Mouse (Mus musculus): ENCODE data around the gene Msx2.

Gene Msx2

DNA sequence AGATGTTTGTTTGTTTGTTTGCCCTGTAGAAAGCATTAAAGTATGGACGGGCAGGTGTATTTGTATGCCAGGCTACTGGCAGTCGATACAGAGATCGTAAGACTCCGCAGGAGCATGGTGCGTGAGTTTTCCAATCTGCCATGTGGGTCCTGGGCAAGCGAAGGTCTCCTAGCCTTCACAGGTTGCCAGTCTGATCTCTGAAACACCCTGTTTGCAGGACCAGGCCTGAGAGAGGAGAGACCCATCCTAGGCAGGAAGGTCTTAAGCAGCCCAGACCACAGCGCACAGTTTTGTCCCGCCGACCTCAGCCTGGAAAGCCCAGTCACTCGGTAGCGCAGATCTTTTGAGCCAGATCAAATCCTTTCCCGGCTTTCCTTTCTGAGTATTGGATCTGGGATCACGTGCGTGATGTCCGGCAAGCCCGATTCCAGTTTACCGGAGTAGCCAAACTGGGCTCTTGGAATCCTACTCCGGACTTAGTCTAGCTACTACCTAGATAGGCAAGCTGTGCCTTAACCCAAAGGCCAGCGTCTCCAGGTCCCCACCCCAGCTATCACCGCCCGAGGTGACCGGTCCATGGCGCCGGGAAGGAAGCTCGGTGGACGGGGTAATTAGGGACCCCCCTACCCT lies 7.6 kb downstream of the Msx2 start:
- DNase-seq (ENCODE audit: low spot score): no peak

DNA sequence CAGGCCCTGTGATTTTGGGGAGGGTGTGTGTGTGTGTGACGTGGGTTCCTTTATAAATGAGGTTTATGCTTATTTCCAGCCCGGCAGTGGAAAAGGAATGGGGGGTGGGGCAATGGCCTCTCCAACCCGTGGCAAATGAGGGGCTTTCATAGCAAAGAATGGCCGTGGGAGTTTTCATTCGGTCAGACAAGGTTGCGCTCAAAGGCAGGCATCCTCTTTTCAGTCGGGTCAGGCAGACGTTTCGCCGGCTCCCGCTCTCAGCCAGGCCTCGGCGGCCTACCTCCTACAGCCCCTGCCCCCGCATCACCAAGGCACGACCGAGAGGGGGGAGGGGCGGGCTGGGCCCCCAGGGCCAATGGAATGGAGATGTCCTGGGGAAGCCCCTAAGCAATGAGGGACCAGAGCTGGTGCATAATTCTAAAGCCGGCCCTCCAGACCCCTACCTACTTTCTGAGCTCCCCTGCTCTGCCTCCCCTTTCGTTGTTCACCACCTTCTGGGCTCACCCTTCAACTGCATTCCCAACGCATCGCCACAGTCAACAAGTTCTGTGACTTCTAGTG lies 8.4 kb downstream of the Msx2 start:
- no peak for DNase-seq (ENCODE audit: low spot score)

DNA sequence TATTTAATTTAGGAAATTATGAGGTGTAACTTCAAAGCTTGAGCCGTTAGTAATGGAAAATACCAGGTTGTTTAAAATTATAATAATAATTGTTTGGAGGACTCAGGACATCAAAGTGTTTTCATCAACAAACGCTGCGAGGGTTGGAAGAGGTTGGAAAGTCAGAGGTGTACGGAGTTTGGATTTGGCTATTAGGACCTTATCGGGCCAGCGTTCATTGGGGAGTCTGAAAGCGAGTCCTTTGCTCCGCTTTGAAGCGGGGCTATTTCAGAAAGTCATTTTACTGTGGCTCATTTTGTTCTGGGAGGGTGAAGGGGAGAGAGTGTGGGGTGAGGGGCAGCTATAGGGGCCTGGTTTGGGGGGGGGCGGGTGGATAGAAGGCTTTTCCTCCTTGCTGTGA lies 8.9 kb downstream of the Msx2 start:
- no peak for DNase-seq (ENCODE audit: low spot score)

DNA sequence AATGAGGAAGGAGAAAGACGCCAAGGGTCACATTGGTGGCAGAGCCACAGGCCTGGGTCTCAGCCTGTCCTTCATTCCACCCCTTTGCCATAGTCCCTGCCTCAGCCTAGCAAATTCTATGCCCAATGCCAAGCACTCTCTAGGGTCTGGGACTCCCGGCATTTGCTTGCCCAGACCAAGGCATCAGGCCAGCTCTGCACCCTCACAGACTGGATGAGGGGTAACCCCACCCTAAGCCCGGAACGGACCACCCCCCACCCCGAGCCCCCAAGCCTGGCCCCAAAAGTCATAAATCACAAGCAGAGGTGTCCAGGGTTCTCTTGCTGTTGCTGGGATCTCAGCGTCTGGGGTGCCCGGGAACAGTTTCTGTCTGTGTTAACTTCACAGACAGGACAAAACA lies 9.8 kb downstream of the Msx2 start:
- no peak for DNase-seq (ENCODE audit: low spot score)

DNA sequence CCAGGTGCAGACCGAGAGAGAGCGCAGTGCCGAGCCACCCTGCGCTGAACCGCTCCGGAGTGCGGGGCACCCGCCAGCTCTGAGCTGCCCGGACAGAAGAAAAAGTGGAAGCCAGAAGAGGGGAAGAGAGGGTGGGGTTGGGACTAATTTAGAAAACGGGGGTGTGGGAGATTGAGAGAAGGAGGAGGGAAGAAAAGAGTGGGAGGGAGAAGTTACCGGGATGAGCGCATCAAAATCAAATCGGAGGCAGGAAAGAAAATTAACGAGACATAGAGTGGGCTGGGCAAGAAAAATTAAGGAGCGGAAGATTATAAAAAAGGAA lies 10.3 kb downstream of the Msx2 start:
- DNase-seq (ENCODE audit: low spot score): no peak

DNA sequence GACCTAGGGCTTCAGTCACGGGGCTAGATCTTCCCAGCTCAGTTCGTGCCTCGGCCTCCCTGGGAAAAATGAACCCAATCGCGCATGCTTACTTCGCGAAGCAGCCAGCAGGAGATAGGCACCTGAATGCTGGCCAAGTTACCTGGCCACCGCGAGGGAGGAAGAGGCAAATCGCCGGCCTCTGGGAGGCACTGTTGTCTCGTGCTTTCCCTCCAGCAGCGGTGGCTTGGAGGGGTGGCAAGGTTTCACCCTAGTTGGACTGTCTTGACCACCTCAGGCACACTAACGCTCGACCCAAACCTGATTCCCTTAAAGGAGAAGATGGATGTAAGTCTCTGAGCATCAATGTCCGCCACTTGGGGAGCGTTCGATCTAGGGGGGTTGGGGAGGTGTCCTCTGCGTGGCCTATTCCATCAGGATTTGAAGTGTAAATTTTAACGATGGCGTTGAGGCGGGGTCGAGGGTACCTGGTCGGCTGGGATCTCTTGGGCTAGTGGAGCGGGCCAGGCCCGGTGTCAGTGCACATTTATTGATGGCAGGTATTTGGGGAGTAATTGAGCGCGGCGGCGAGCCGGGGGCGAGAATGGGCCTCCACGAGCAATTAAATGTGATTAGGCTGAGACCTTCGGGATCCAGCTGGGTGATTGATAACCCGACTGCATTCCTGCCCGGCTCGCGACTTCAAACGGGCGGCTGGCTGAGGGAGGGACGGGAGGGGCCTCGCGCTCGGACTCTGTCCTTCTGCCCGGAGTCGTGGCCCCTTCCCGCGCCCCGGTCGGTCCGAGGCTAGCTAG lies 10.8 kb downstream of the Msx2 start:
- DNase-seq (ENCODE audit: low spot score): no peak

DNA sequence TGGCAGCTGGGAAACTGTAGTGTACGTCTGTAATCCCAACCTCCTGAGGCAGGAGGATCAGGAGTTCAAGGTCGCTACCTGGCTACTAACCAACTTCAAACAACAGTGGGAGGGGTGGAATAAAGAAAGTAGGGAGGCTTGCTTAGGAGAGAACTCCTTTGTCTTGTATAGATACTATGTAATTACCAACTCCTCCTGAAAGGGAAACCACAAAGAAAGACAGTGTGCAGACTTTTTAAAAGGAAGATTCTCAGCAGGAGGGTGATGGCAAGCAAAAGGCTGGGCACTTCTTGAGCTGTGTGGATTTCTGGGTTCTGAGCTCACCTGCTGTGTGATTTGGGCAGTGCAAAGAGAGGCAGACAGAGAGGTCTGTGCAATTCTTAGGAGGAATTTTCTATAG lies 11.5 kb downstream of the Msx2 start:
- DNase-seq (ENCODE audit: low spot score): no peak

DNA sequence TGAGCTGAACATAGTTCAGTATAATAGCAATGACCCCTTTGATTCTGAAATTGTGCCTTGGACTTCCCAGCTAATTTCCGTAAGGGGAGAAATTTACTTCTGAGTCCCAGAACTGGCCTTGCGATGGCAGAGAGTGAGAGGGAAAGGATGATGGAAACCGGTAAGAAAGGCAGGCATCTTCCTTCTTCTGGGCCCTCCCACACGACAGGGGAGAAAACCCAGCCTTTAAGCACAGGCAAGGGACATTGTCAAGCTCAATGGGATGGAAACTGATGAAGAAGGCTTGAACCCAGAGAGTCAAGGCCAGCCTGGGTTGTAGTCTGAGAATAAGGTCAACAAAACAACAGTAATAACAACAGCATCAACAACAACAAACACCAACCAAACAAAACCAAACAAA lies 14.1 kb downstream of the Msx2 start:
- DNase-seq (ENCODE audit: low spot score): no peak

DNA sequence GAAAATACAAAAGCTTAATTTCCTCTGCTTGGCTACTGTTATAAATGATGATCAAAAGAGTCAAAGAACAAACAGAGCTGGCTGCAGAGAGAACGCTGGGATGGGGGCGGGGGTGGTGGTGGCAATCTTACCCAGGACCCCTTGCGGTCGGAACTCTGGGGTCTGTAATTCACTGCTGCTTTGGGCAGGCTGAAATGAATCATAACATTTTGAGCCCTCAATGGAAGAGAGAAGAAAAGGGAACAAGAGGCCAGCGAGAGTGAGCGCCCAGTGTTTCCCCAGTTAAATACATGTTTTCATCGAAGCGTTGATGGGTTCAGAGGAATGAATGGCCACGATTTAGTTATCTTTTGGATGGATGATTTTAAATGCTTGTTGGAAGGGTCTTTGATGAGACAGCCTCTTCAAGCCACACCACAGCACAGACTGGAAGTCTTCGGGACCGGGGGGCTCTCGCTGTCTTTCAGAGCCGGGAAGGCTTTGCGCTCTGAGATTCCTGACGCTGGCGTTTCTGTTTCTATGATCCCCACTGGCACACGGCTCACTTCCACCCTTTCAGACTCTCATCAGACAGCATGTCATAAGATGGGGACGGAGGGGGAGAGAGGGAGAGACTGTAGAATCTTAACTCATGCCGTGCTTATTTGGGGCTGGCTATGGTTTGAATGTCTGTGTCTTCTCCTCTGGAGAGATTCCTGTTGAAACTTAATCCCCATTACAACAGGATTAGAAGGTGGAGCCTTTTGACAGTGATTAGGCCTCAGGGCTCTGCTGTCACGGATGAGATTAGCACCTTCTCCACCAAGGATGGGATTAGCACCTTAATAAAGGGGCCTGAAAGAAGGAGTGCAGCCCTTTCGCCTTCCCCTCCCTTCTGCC lies 17.8 kb downstream of the Msx2 start:
- no peak for DNase-seq (ENCODE audit: low spot score)

DNA sequence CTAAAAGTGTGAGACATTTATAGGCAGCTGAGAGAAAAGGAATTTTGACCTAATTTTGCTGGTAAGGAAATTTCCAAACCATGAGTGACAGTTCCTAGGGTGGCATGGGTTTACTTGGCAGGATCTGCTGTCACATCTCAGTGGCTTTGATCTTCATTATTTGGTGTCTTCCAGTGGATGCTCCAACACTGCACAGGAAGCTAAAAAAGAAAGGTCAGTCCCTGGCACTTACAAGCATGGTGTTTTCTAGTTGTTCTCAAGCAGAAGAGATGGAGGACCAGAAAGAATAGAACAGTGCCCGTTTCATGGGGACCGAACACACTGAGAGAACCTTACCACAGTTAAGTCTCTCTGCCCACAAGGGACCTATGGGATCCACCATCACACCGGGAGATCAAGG lies 18.9 kb downstream of the Msx2 start:
- no peak for DNase-seq (ENCODE audit: low spot score)

DNA sequence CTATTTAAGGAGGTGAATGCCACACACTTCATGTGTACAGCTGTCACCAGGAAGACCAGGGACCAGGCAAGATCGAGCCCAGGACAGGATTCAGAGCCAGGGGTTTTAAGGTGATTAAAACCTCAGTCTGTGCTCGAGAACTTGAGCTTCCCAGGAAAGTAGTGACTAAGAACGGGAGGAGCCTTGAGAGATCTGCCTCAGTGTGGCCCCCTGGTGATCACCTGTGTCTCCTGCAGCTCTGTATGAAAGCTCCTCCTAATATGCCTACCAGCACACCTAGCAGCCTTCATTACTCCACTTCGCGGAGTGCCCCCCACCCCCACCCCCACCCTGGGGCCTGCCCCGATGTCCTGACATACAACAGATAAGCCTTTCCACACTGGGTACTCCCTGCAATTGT lies 25.3 kb downstream of the Msx2 start:
- no peak for DNase-seq (ENCODE audit: low spot score)

DNA sequence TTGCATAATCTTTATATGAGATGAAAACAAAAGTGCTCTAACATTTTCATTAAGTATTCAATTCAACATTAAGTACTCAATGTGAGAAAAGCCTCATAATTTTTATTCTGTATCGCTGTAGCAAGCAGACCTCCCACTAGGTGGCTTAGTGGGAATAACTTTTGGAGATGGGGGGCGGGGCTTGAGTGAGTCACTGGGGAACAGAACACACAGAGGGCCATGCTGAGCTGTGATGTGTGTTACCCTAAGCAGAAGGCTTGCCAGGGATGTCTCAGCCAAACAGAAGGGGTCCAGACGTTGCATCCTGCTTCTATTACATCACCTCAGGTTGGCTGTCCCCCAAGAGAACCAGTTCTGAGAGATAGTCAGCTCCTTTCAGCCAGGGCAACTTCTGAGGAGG lies 29.3 kb downstream of the Msx2 start:
- DNase-seq (ENCODE audit: low spot score): no peak

DNA sequence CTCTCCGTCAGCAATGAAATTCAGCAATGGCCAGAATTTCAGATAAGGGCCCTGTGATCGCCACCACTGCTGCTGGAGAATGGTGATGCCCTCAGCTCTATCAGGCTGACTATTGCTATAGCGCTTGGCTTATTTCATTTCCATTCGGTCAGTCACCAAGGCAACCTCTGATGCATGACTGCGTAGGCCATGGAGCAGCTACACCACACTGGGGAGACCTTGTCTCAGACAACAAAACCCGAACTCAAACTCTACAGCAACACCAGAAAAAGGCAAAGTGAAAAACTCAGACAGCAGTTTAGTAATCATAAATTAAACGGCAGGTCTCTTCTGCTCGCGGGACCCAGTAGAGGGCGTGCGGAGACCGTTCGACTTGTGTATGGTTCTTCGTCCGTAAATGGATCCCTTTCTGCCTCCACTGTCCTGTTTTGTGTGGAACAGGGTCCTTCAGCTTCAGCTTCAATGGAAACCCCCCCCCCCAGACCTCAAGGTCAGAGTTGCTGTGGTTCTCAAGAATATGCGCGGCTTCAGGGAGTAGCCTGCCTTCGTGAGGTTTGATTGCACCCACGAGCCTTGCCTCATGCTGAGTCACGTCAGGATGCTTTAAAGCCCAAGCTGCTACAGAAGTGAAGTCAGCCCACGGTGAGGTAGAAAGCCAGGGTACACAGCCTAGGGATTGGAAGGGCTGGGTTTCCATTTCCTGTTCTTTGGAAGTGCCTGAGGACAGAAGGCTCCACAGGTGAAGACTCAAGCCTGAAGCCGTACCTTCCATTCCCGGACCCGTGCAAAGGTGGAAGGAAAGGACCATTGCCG lies 30.5 kb downstream of the Msx2 start:
- DNase-seq (ENCODE audit: low spot score): no peak

DNA sequence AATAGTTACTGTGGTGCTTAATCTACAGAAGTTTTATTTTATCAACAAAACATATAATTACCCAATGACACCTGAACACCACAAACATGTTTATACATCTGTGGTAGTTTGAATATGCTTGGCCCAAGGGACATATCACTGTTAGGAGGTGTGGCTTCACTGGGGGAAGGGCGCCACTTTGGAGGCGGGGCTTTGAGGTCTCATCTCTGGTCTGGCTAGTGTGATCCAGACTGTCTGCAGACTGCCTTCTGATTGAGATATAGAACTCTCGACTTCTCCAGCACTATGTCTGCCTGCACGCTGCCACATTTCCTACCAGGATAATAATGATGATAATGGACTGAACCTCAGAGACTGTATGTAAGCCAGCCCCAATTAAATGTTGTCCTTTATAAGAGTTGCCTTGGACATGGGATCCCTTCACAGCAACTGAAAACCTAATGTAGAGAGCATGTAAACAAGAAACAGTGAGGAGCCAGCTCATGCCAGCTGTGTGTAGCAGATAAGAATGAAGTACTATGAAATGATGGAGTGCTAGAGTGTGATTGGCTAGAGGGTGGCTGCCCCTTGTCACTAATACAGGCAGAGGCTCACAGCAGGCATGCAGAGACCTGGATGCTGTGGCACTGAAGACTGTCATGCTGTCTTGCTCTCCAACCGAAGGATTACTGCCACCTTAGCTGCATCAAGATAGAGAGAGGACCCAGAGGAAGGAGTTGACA lies 31.4 kb downstream of the Msx2 start:
- DNase-seq (ENCODE audit: low spot score): no peak

DNA sequence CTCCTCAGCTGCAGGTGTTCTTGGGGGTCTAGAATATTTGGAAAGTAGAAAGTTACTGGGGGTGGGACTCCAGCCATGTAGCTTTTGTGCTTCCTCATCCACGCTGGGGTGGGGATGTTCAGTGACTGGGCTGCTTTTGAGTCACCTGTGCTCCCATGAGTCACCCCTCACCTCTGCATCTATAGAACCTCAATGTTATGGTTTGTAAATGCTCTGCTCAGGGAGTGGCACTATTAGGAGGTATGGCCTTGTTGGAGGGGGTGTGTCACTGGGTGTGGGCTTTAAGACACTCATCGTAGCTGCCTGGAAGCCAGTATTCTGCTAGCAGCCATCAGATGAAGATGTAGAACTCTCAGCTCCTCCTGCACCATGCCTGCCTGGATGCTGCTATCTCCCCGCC lies 32.9 kb downstream of the Msx2 start:
- no peak for DNase-seq (ENCODE audit: low spot score)

DNA sequence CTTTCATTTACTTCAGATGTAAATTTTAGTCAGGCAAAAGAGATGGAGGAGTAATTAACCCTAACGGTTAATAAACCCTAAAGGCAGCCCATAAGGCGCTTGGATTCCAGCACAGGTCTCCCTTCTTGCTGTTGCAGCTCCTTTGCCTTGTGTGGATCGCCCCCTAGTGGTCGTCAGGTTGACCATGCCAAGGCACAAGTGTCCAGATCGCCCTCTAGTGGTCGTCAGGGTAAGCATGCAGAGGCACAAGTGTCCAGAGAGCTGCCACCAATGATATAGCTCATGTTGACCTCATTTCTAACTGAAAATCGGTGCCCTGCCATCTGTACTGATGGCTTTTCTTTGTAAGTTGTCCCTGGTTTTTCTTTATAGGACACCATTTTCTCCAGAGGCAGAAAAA lies 46.4 kb downstream of the Msx2 start:
- peak; percentile 67 for DNase-seq (ENCODE audit: low spot score)

DNA sequence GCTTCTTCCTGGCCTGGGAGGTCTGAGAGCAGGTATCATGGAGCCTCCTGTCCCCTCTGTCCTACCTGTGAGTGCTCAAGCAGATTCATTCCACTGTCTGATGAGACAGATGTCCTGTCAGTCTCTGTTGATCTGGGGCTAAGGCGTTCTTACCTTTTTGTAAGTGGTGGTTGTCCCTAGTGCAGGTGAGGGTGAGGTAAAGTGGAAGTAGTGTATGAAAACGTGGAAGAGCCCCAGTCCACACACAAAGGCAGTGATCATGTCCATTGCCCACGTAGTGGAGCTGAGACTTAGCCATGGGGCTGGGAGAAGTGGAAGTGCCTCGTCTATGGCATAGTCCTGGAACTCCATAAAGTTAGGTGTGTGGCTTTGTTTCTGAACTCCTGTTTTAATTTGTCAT lies 51.7 kb downstream of the Msx2 start:
- no peak for DNase-seq (ENCODE audit: low spot score)

DNA sequence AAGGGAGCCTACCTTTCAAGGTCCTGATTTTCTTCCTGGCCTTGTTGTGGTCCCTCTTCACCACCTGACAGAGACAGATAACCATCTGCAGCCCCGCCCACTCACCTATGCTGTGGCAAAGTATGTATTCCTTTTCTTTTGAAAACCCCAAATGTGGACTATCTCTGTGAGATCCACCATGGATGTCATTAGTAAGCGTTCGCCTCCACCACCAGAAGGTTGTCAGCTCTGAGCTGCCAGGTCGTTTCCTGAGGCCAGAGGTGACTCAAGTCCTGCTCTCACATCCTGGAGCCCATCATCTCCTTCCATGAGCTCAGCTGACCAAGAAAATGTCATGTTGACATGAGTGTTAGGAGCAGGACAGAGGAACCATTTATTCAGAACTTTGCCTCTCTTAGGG lies 52.1 kb downstream of the Msx2 start:
- no peak for DNase-seq (ENCODE audit: low spot score)

DNA sequence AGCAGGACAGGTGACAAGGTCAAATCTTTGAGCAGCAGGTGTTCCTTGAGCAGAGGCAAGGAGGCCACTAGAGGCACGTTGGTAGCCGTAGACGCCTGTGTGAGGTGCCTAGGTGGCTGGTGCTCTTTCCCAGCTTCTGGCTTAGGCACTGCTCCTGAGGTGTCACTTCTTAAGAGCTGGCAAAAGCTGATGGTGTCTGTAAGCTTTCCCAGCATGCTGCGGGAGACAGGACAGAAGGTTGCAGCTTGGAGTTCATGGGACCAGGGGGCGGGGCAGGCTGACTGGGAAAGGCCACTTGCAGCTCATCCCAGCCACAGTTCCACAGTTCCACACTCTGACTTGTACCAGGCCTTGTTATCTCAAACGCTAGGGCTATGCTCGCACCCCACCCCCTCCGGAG lies 53.2 kb downstream of the Msx2 start:
- no peak for DNase-seq (ENCODE audit: low spot score)

DNA sequence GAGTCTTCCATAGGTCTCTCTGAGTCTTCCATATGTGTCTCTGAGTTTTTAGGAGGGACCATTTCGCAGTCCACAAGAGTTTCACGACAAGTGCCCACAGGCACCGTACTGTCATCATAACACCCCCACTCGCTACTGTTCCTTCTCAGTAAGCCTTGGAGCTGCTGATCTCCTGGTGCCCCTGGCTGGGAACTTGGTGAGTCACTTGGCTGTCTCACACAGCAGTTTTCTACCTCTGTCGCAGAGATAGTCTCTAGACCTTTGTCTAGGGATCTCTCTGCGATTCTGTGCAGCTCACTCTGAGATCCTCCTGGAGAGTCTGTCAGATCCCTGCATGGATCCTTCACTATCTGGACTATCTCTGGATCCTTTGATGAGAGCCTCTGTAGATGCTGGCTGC lies 55.2 kb downstream of the Msx2 start:
- DNase-seq (ENCODE audit: low spot score): no peak

Measured in T-cell, adult 2 months (primary cell).